Mouse (Mus musculus): ENCODE measurements around the gene 1700122O11Rik.

- TF ChIP-seq CTCF (IDR thresholded peaks at IDR 0.05; ENCODE audit: extremely low read depth, insufficient read depth, insufficient read length, insufficient replicate concordance) = no peak
- no peak for TF ChIP-seq POLR2A (IDR thresholded peaks at IDR 0.05; ENCODE audit: low read depth, low read length)
These were observed 40.3 kb downstream of the 1700122O11Rik start for GRCm38 (mm10) chr17:47997806-47998205.

All from spleen, adult 2 months (tissue).